9 mouse cellular contexts compared by ENCODE assay signal in the genomic region with DNA sequence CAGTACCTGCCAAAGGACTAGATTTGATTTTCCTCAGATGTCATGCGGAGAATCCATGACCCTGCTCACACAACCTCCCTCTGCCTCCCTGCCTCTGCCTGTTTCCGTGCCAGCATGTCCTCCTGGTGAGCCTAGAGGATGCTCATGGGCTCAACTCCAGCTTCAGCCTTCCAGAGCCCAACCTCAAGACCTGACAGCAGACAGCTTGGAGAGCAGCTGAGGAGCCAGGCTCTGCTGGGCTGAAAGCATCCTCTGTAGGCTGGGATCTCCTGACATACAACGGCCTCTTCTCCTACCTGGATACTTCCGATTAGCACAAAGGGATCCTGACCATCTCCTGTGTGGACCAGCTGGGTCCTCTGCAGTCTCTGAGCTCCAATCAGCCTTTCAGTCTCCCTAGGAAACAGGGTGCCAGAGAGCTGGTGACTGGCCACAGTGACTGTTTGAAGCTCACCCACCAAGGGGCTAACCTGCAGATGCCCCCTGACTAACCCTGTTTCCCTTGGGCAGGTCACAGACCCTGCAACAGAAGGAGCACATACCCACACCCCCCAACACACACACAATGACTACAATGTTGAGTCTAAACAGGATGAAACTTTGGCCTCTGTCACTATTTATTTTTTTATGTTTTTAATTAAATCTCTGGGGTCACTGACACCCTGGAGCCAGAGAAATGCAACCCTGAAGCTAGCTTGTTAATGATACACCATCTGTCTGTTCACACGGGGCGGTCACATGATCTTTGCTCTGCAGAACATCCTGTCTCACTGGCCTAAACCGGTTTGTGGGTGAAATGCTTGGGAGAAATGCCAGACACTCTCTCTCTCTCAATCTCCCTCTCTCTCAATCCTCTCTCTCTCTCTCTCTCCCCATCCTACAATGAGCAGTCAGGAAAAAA.
DNase-seq lines count a peak whose midpoint lies in the region; ATAC-seq lines count a peak whose summit lies in the region.
"Had no signal": no experiment of that assay in that cellular context is flagged by ENCODE, and none has a peak within 500 bp of the region (broad histone marks: within the 10 kb centered on the region; RNA-seq: fewer than 3 reads in every experiment).

No protein-coding gene starts in this region.

- no peak overlapping the region for H3K9ac ChIP-seq in embryonic facial prominence, embryonic 11.5 days (replicated peaks; ENCODE audit: low read length)
- no peak overlapping the region for H3K9ac ChIP-seq in hindbrain, embryonic 12.5 days
- 0 out of 2 replicates have a peak overlapping the region, but pooled peaks have one; percentile 20 for H3K9ac ChIP-seq in midbrain, embryonic 12.5 days (replicated peaks)

- H3K9me3 ChIP-seq in embryonic facial prominence, embryonic 11.5 days (replicated peaks; ENCODE audit: control insufficient read depth, low read length), result no peaks in the 10 kb centered on the region
- H3K9me3 ChIP-seq in hindbrain, embryonic 12.5 days (replicated peaks), result no peaks in the 10 kb centered on the region
- no peaks in the 10 kb centered on the region for H3K9me3 ChIP-seq in midbrain, embryonic 12.5 days

- ATAC-seq in embryonic facial prominence, embryonic 11.5 days (replicated peaks; ENCODE audit: insufficient number of reproducible peaks, low FRiP score, low TSS enrichment, low read depth), result no peak
- ATAC-seq in hindbrain, embryonic 12.5 days (ENCODE audit: low FRiP score), result peak; percentile 55; the same call in 1 of the 2 replicates
- peak; percentile 54; the same call in 1 of the 2 replicates for ATAC-seq in midbrain, embryonic 12.5 days (ENCODE audit: low FRiP score, low read depth)

- H3K36me3 ChIP-seq in embryonic facial prominence, embryonic 11.5 days (replicated peaks; ENCODE audit: control insufficient read depth, insufficient read depth, low read depth, low read length), result no peaks in the 10 kb centered on the region
- H3K36me3 ChIP-seq in hindbrain, embryonic 12.5 days, result no peaks in the 10 kb centered on the region
- no peaks in the 10 kb centered on the region for H3K36me3 ChIP-seq in midbrain, embryonic 12.5 days

- no peaks in the 10 kb centered on the region for H3K27me3 ChIP-seq in embryonic facial prominence, embryonic 11.5 days (ENCODE audit: control insufficient read depth, insufficient read depth, low read length)
- no peaks in the 10 kb centered on the region for H3K27me3 ChIP-seq in hindbrain, embryonic 12.5 days
- H3K27me3 ChIP-seq in midbrain, embryonic 12.5 days, result no peaks in the 10 kb centered on the region
- H3K27me3 ChIP-seq: CH12.LX had no signal

- H3K4me1 ChIP-seq in embryonic facial prominence, embryonic 11.5 days (ENCODE audit: control insufficient read depth, insufficient read depth, low read length), result peaks cover 3% of the 10 kb centered on the region
- H3K4me1 ChIP-seq in hindbrain, embryonic 12.5 days, result peaks cover 31% of the 10 kb centered on the region
- H3K4me1 ChIP-seq in midbrain, embryonic 12.5 days, result peaks cover 13% of the 10 kb centered on the region

- H3K4me2 ChIP-seq in embryonic facial prominence, embryonic 11.5 days (ENCODE audit: low read depth, low read length), result no peak overlapping the region
- H3K4me2 ChIP-seq in hindbrain, embryonic 12.5 days (replicated peaks), result no peak overlapping the region
- no peak overlapping the region for H3K4me2 ChIP-seq in midbrain, embryonic 12.5 days (replicated peaks)

- DNase-seq in adrenal gland, postnatal 14 days, result peak; percentile 41
- DNase-seq in adrenal gland, adult 18-20 months (ENCODE audit: low spot score in 2 of 2), result no peak
- DNase-seq in MN1 (ENCODE audit: low spot score), result peak; percentile 89
- DNase-seq in embryonic facial prominence, embryonic 11.5 days (ENCODE audit: low spot score), result peak; percentile 75
- DNase-seq in layer of hippocampus, adult 9-11 months, result peak; percentile 64
- DNase-seq in thymus, postnatal 14 days, result peak; percentile 70

- 44% methylated on average over 7 of the region's 7 CpGs for WGBS in embryonic facial prominence, embryonic 11.5 days
- 55% methylated on average over 7 of the region's 7 CpGs for WGBS in hindbrain, embryonic 12.5 days
- 71% methylated on average over 7 of the region's 7 CpGs for WGBS in midbrain, embryonic 12.5 days

- peak overlapping the region; percentile 25; the same call in 1 of the 2 replicates for H3K27ac ChIP-seq in embryonic facial prominence, embryonic 11.5 days (replicated peaks; ENCODE audit: low read depth, low read length)
- peak overlapping the region; percentile 82 for H3K27ac ChIP-seq in hindbrain, embryonic 12.5 days
- H3K27ac ChIP-seq in midbrain, embryonic 12.5 days (replicated peaks), result peak overlapping the region; percentile 63

- H3K4me3 ChIP-seq in embryonic facial prominence, embryonic 11.5 days (ENCODE audit: low read depth, low read length), result no peak overlapping the region
- H3K4me3 ChIP-seq in hindbrain, embryonic 12.5 days, result no peak overlapping the region
- no peak overlapping the region for H3K4me3 ChIP-seq in midbrain, embryonic 12.5 days

Comparison
In these comparisons a context has a peak if more than half of its experiments do, and no peak if none do; other contexts are left out.
1. DNase-seq: peak in adrenal gland, postnatal 14 days (single experiment), MN1 (single experiment), embryonic facial prominence, embryonic 11.5 days (single experiment), layer of hippocampus, adult 9-11 months (single experiment) and thymus, postnatal 14 days (single experiment); none in adrenal gland, adult 18-20 months (0 of 2).
2. H3K27ac ChIP-seq: peak in every context shown above with its lines; median percentile 82 in hindbrain, embryonic 12.5 days; 63 in midbrain, embryonic 12.5 days; 25 in embryonic facial prominence, embryonic 11.5 days.